Mouse (Mus musculus) hindbrain, embryonic 13.5 days (tissue): ENCODE data around the gene Cdc34b. TPM values are rescaled to one million over a fixed set of nuclear protein-coding genes. Genes with fewer than 3 reads are reported as not detected.

Experiments used
- ATAC-seq: fragments of 200-750 bp; cut with Nextera tagmentation; 2 replicates; pipeline ENCODE4 v1.8.0; 2017; ENCODE audit warnings: moderate TSS enrichment; ENCODE audit not compliant: low FRiP score
- H3K27ac ChIP-seq: fragments of 300-500 bp; sonication (generic); 2 replicates; pipeline ENCODE4 v1.5.1; 2015; ENCODE audit warnings: inconsistent platforms, mild to moderate bottlenecking, moderate library complexity
- H3K27me3 ChIP-seq: fragments of 300-500 bp; sonication (generic); 2 replicates; pipeline ENCODE4 v1.6.1; 2015; ENCODE audit warnings: mild to moderate bottlenecking, inconsistent platforms
- H3K36me3 ChIP-seq: fragments of 300-500 bp; sonication (generic); 2 replicates; pipeline ENCODE4 v1.6.1; 2015; ENCODE audit warnings: mild to moderate bottlenecking, inconsistent platforms
- H3K4me1 ChIP-seq: fragments of 300-500 bp; sonication (generic); replicated peaks from 2 replicates; pipeline ENCODE4 v1.6.1; 2015; ENCODE audit warnings: inconsistent platforms
- H3K4me2 ChIP-seq: fragments of 300-500 bp; sonication (generic); 2 replicates; pipeline ENCODE4 v1.6.1; 2015; ENCODE audit warnings: inconsistent platforms, mild to moderate bottlenecking, moderate library complexity
- H3K4me3 ChIP-seq: fragments of 300-500 bp; sonication (generic); 2 replicates; pipeline ENCODE4 v1.5.1; 2015; ENCODE audit warnings: mild to moderate bottlenecking, inconsistent platforms
- H3K9ac ChIP-seq: fragments of 300-500 bp; sonication (generic); 2 replicates; pipeline ENCODE4 v1.6.1; 2015; ENCODE audit warnings: mild to moderate bottlenecking, inconsistent platforms
- H3K9me3 ChIP-seq: fragments of 300-500 bp; sonication (generic); 2 replicates; pipeline ENCODE4 v1.6.1; 2016; ENCODE audit warnings: inconsistent platforms
- WGBS: fragments of 180-500 bp; shearing (Covaris S2); methylation state at CpG from one replicate; pipeline ENCODE4 v1.1.7; 2015; 5-methylcytosine and 5-hydroxymethylcytosine counted together
- polyA plus RNA-seq: library from polyadenylated mRNA; unstranded; fragments of >200 nt; fragmentation: Nextera tagmentation; extraction: Ambion mirVana; gene quantifications from 2 replicates; pipeline ENCODE4 v1.2.1, GENCODE M21; 2015

Gene Cdc34b
- polyA plus RNA-seq, 1 experiment from 2014 or later = 0.14 TPM

GRCm38 (mm10) chr11:94716754-94717153, 24.8 kb upstream of the Cdc34b start:
- Histone ChIP-seq H3K27ac (no peak overlapping the region), H3K27me3 (0 out of 2 replicates have a peak, but pooled peaks cover 3% of the 10 kb centered on the region), H3K9me3 (no peaks in the 10 kb centered on the region), H3K4me2 (0 out of 2 replicates have a peak overlapping the region, but pooled peaks have one; percentile 6), H3K4me1 (peaks cover 12% of the 10 kb centered on the region), H3K9ac (no peak overlapping the region), H3K4me3 (no peak overlapping the region), H3K36me3 (no peaks in the 10 kb centered on the region)
- 11% methylated on average over 9 of the region's 9 CpGs for WGBS
- no peak for ATAC-seq

GRCm38 (mm10) chr11:94717239-94717638, 24.3 kb upstream of the Cdc34b start:
- Histone ChIP-seq H3K27ac (no peak overlapping the region), H3K4me3 (no peak overlapping the region), H3K9me3 (no peaks in the 10 kb centered on the region), H3K36me3 (no peaks in the 10 kb centered on the region), H3K9ac (no peak overlapping the region), H3K27me3 (0 out of 2 replicates have a peak, but pooled peaks cover 3% of the 10 kb centered on the region), H3K4me1 (peaks cover 12% of the 10 kb centered on the region), H3K4me2 (no peak overlapping the region)
- 45% methylated on average over 11 of the region's 11 CpGs for WGBS
- no peak for ATAC-seq

GRCm38 (mm10) chr11:94718113-94718909, 23.3 kb upstream of the Cdc34b start:
- H3K9ac ChIP-seq = no peak overlapping the region
- no peaks in the 10 kb centered on the region for H3K36me3 ChIP-seq
- H3K9me3 ChIP-seq = no peaks in the 10 kb centered on the region
- peaks cover 12% of the 10 kb centered on the region for H3K4me1 ChIP-seq
- no peak overlapping the region for H3K4me3 ChIP-seq
- H3K27ac ChIP-seq = no peak overlapping the region
- H3K4me2 ChIP-seq = no peak overlapping the region
- no peak for ATAC-seq
- 86% methylated on average over 7 of the region's 7 CpGs for WGBS
- 0 out of 2 replicates have a peak, but pooled peaks cover 3% of the 10 kb centered on the region for H3K27me3 ChIP-seq

DNA sequence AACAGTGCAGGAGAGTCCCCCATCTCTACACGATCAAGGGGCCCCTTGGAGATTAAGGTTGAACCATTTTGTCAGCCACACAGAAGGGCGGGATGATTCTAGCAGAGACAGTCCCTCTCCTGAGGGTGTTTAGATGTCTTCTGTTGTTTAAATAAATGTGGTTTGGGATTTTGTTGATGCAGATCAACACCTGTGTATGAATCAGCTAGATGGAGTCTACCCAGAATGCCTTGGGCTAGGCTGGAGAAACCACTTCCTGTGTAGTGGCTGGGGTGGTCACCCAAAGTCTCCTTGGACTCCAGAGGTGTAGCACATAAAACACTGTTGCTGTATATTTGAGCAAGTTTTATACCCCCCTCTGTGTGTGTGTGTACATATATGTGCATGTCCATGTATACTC, 22.4 kb upstream of the Cdc34b start:
- Histone ChIP-seq H3K36me3 (no peaks in the 10 kb centered on the region), H3K9me3 (no peaks in the 10 kb centered on the region), H3K27ac (no peak overlapping the region), H3K27me3 (no peaks in the 10 kb centered on the region), H3K4me3 (no peak overlapping the region), H3K4me1 (peaks cover 12% of the 10 kb centered on the region), H3K9ac (no peak overlapping the region), H3K4me2 (no peak overlapping the region)
- WGBS = 88% methylated on average over 2 of the region's 2 CpGs
- ATAC-seq = no peak

- peaks cover 4% of the 10 kb centered on the region; the same call in 1 of the 2 replicates for H3K4me1 ChIP-seq
- no peak overlapping the region for H3K27ac ChIP-seq
- no peak overlapping the region for H3K9ac ChIP-seq
- H3K9me3 ChIP-seq = no peaks in the 10 kb centered on the region
- no peaks in the 10 kb centered on the region for H3K36me3 ChIP-seq
- no peak for ATAC-seq
- H3K4me3 ChIP-seq = no peak overlapping the region
- WGBS = 90% methylated on average over 3 of the region's 3 CpGs
- H3K27me3 ChIP-seq = no peaks in the 10 kb centered on the region
- no peak overlapping the region for H3K4me2 ChIP-seq
These were observed 14.3 kb upstream of the Cdc34b start for GRCm38 (mm10) chr11:94727306-94727705.

DNA sequence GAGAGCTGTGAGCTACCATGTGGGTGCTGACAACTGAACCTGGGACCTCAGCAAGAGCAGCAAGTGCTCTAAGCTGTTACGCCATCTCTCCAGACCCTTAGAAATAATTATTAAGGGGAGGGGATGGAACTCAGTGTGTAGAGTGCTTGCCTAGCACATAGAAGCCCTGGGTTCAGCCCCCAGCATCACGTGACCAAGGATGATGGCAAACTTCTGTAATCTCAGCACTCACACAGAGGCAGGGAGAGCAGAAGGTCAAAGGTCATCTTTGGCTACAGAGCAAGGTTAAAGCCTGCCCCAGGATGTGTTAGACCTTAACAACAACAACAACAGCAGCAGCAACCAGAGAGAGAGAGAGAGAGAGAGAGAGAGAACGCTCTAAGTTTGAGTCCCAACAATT, 13.0 kb upstream of the Cdc34b start:
- Histone ChIP-seq H3K4me2 (no peak overlapping the region), H3K9me3 (no peaks in the 10 kb centered on the region), H3K36me3 (no peaks in the 10 kb centered on the region), H3K27me3 (no peaks in the 10 kb centered on the region), H3K9ac (no peak overlapping the region), H3K4me3 (no peak overlapping the region), H3K27ac (no peak overlapping the region), H3K4me1 (peaks cover 4% of the 10 kb centered on the region; the same call in 1 of the 2 replicates)
- 77% methylated on average over 3 of the region's 3 CpGs for whole genome bisulfite sequencing
- ATAC-seq = no peak

DNA sequence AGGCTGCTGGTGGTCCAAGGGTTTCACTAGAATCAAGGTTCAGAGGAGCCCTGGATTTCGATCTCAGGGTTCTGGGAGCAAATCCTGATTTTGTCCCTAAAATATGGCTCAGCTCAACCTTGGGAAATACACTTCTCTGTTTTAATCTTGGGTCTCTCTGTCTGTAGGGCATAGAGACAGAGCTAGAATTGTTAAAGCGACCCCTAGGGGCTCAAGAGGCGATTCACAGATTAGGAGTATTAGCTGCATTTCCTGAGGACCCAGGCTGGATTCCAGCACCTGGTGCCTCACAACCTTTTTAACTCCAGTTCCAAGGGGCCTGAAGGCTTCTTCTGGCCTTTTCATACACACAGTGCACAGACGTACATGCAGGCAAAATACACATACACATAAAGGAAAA, 12.0 kb upstream of the Cdc34b start:
- no peak overlapping the region for H3K9ac ChIP-seq
- H3K9me3 ChIP-seq = no peaks in the 10 kb centered on the region
- ATAC-seq = no peak
- no peaks in the 10 kb centered on the region for H3K27me3 ChIP-seq
- no peak overlapping the region for H3K4me3 ChIP-seq
- WGBS = 33% methylated on average over 4 of the region's 4 CpGs
- H3K4me1 ChIP-seq = peaks cover 4% of the 10 kb centered on the region; the same call in 1 of the 2 replicates
- H3K27ac ChIP-seq = no peak overlapping the region
- H3K4me2 ChIP-seq = no peak overlapping the region
- H3K36me3 ChIP-seq = no peaks in the 10 kb centered on the region

- H3K9ac ChIP-seq = no peak overlapping the region
- H3K9me3 ChIP-seq = no peaks in the 10 kb centered on the region
- no peaks in the 10 kb centered on the region for H3K36me3 ChIP-seq
- H3K4me3 ChIP-seq = no peak overlapping the region
- 31% methylated on average over 5 of the region's 5 CpGs for WGBS
- ATAC-seq = no peak
- no peaks in the 10 kb centered on the region for H3K27me3 ChIP-seq
- H3K4me2 ChIP-seq = no peak overlapping the region
- no peak overlapping the region for H3K27ac ChIP-seq
- peaks cover 4% of the 10 kb centered on the region; the same call in 1 of the 2 replicates for H3K4me1 ChIP-seq
These were observed 11.3 kb upstream of the Cdc34b start for GRCm38 (mm10) chr11:94730261-94730660.

DNA sequence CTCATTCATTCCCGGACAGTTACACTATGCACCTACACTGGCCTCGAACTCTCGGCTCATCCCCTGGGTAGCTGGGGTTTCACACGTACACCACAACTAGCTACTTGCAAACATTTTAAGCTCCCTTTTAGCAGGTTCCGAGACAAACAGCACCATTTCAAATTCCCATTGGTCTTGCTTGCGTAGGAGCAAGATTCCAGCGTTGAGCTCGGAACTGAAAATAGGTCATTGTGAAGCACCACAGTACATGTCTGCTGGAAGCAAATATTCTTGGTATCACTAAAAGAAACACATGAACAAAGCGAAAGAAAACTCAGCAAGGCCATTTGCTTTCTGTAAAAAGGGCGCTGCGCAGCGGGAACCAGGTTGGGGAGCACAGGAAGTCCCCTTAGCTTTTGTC, 10.4 kb upstream of the Cdc34b start:
- H3K9me3 ChIP-seq = no peaks in the 10 kb centered on the region
- no peak for ATAC-seq
- H3K27me3 ChIP-seq = no peaks in the 10 kb centered on the region
- no peak overlapping the region for H3K4me2 ChIP-seq
- H3K27ac ChIP-seq = no peak overlapping the region
- H3K36me3 ChIP-seq = no peaks in the 10 kb centered on the region
- no peak overlapping the region for H3K9ac ChIP-seq
- no peaks in the 10 kb centered on the region for H3K4me1 ChIP-seq
- H3K4me3 ChIP-seq = no peak overlapping the region
- WGBS = 92% methylated on average over 12 of the region's 12 CpGs

DNA sequence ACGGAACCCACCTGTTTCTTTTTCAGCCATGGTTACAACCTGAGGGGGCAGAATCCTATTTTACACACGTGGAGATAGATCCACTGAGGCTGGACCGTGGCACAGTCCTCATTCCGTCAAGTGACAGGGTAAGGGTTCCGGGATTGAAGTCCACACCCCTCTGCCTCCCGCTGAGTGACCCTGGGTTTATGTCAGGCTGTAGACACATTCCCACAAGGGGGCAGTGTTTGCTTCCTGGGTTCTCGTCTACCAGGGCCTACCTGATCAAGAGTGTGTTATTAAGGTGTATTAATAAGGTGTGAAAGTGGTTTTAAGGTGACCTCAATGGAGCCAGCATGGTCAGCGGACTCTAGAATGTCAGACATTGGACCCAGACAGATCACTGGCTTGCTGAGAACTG, 8.8 kb upstream of the Cdc34b start:
- no peak for ATAC-seq
- Histone ChIP-seq H3K9me3 (no peaks in the 10 kb centered on the region), H3K4me3 (no peak overlapping the region), H3K4me1 (no peaks in the 10 kb centered on the region), H3K4me2 (no peak overlapping the region), H3K27me3 (no peaks in the 10 kb centered on the region), H3K36me3 (no peaks in the 10 kb centered on the region), H3K27ac (no peak overlapping the region), H3K9ac (no peak overlapping the region)
- 39% methylated on average over 8 of the region's 8 CpGs for WGBS

DNA sequence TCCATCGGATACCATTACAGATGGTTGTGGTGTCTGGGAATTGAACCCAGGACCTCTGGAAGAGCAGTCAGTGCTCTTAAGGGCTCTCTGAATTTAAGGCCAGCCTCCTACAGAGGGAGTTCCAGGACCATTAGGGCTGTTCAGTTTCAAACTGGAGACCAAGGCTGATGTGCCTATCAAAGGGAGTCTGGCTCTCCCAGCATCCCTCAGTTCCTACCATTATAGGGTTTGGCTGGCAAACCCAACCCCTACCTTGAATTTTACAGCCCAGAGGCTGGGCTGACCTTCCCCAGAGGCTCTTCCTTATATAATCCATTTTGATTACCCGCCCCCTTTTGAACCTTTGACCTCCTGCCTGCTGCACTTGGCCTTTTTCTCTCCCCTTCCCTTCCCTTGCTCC, 5.8 kb upstream of the Cdc34b start:
- Histone ChIP-seq H3K27me3 (no peaks in the 10 kb centered on the region), H3K4me1 (no peaks in the 10 kb centered on the region), H3K9me3 (no peaks in the 10 kb centered on the region), H3K4me2 (no peak overlapping the region), H3K4me3 (no peak overlapping the region), H3K27ac (no peak overlapping the region), H3K36me3 (no peaks in the 10 kb centered on the region), H3K9ac (no peak overlapping the region)
- WGBS = 75% methylated on average over 2 of the region's 2 CpGs
- ATAC-seq = no peak

DNA sequence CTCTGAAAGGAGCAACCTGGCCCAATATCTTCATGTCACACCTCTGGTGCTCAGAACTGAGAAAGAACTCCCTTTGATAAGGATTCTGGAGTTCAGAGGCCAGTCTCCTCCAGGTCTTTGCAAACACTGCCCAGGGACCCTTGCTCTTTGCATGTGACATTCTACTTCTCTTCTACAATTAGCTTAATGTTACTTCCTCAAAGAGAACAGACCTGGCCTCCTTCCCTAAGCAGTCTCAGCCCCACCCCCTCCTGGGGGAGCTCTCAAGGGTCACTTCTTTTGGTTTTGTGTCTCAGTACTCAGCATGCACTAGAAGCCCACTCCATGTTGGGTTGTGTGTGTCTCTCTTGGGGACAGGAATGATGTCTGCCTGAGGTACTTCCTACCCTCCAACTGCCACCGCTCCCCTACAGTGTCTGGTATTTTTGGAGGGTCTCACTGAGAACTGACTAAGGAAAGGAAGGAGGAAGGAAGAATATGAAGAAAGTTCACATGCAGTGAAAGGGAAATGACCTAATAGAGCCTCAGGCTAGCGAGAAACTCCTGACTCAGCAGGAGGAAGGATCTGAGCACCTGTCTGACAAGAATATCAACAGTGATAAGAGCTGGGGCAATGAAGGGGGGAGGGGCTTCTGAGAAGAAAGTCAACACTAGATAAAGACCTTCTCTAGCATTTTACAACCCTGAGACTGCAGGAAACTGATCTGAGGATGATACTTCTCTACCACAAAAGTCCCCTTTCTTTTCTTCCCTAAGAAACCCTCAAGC, 11.5 kb downstream of the Cdc34b start:
- 75% methylated on average over 2 of the region's 2 CpGs for WGBS
- H3K4me3 ChIP-seq = no peak overlapping the region
- no peak for ATAC-seq
- no peak overlapping the region for H3K27ac ChIP-seq
- no peak overlapping the region for H3K9ac ChIP-seq
- H3K36me3 ChIP-seq = no peaks in the 10 kb centered on the region
- H3K9me3 ChIP-seq = no peaks in the 10 kb centered on the region
- no peaks in the 10 kb centered on the region for H3K4me1 ChIP-seq
- peaks cover 4% of the 10 kb centered on the region; the same call in 1 of the 2 replicates for H3K27me3 ChIP-seq
- H3K4me2 ChIP-seq = no peak overlapping the region
